Mouse (Mus musculus) brain, embryonic 14.5 days (tissue): ENCODE measurements at regions not wholly inside any gene's neighbourhood (a gene's known extent, or its start where the extent isn't known, plus 50 kb on each side); places are given as distances from the start of the nearest gene placed in this dataset.

Experiments used
- DNase-seq: peaks from one replicate; pipeline ENCODE4 v3.0.0-alpha.2; 2011; ENCODE audit warnings: low read depth
- CTCF ChIP-seq: fragments of 200-500 bp; IDR thresholded peaks from 2 replicates; pipeline ENCODE4 v1.5.1; 2012; ENCODE audit warnings: inconsistent platforms, mild to moderate bottlenecking, moderate library complexity, borderline replicate concordance; ENCODE audit not compliant: insufficient read depth, insufficient read length; ENCODE audit errors: extremely low read depth
- POLR2A ChIP-seq: fragments of 200-500 bp; IDR thresholded peaks from 2 replicates; pipeline ENCODE4 v1.6.1; 2012; ENCODE audit warnings: mild to moderate bottlenecking, inconsistent platforms, borderline replicate concordance; ENCODE audit not compliant: poor library complexity, insufficient read depth, insufficient read length, severe bottlenecking; ENCODE audit errors: extremely low read depth

GRCm38 (mm10) chr19:15796466-15796865, 150.7 kb downstream of the Psat1 start:
- no peak for TF ChIP-seq POLR2A
- no peak for TF ChIP-seq CTCF

GRCm38 (mm10) chr19:15791942-15792341, 155.2 kb downstream of the Psat1 start:
- no peak for DNase-seq
- TF ChIP-seq CTCF (no peak), POLR2A (no peak)

More at GRCm38 (mm10) chr19:15796466-15796865, 150.7 kb downstream of the Psat1 start:
- DNase-seq: no peak

GRCm38 (mm10) chr19:15791264-15791913, 155.7 kb downstream of the Psat1 start:
- TF ChIP-seq POLR2A (no peak), CTCF (no peak)

GRCm38 (mm10) chr19:15790620-15791263, 156.4 kb downstream of the Psat1 start:
- DNase-seq: peak; percentile 74
- TF ChIP-seq CTCF (no peak), POLR2A (no peak)

More at GRCm38 (mm10) chr19:15791264-15791913, 155.7 kb downstream of the Psat1 start:
- peak; percentile 80 for DNase-seq

GRCm38 (mm10) chr19:15789741-15790140, 157.4 kb downstream of the Psat1 start:
- no peak for TF ChIP-seq CTCF
- no peak for TF ChIP-seq POLR2A
- DNase-seq: no peak

GRCm38 (mm10) chr19:15784644-15785043, 162.5 kb downstream of the Psat1 start:
- no peak for DNase-seq
- TF ChIP-seq CTCF (no peak), POLR2A (no peak)

GRCm38 (mm10) chr19:15769651-15770050, 177.5 kb downstream of the Psat1 start:
- no peak for TF ChIP-seq CTCF
- TF ChIP-seq POLR2A: no peak

GRCm38 (mm10) chr19:15761086-15761485, 186.1 kb downstream of the Psat1 start:
- peak; percentile 42 for DNase-seq

More at GRCm38 (mm10) chr19:15769651-15770050, 177.5 kb downstream of the Psat1 start:
- DNase-seq: no peak

GRCm38 (mm10) chr19:15745026-15745777, 201.9 kb downstream of the Psat1 start:
- peak; percentile 72 for DNase-seq
- TF ChIP-seq CTCF: no peak
- no peak for TF ChIP-seq POLR2A

More at GRCm38 (mm10) chr19:15761086-15761485, 186.1 kb downstream of the Psat1 start:
- TF ChIP-seq CTCF: no peak
- no peak for TF ChIP-seq POLR2A

GRCm38 (mm10) chr19:15736200-15736599, 210.9 kb downstream of the Psat1 start:
- DNase-seq: no peak
- TF ChIP-seq POLR2A: no peak
- TF ChIP-seq CTCF: no peak

- DNase-seq: peak; percentile 90
Measured at GRCm38 (mm10) chr19:15726785-15727406, 220.2 kb downstream of the Psat1 start.

More at GRCm38 (mm10) chr19:15726785-15727406, 220.2 kb downstream of the Psat1 start:
- TF ChIP-seq CTCF (no peak), POLR2A (no peak)
